Mouse (Mus musculus): ENCODE measurements at regions not wholly inside any gene's neighbourhood (a gene's known extent, or its start where the extent isn't known, plus 50 kb on each side); places are given as distances from the start of the nearest gene placed in this dataset.

GRCm38 (mm10) chr3:41194311-41195112 is 111.7 kb upstream of the Pgrmc2 start:
- Histone ChIP-seq H3K36me3 (no peaks in the 10 kb centered on the region), H3K4me1 (peaks cover 9% of the 10 kb centered on the region), H3K27ac (no peak overlapping the region), H3K4me3 (no peak overlapping the region), H3K9ac (no peak overlapping the region), H3K9me3 (no peaks in the 10 kb centered on the region), H3K27me3 (replicated peaks) (no peaks in the 10 kb centered on the region), H3K4me2 (replicated peaks) (no peak overlapping the region)
- ATAC-seq (ENCODE audit: low FRiP score, low read depth) = peak; percentile 25; the same call in 1 of the 2 replicates
- WGBS = 66% methylated on average over 9 of the region's 9 CpGs

- Histone ChIP-seq H3K27me3 (replicated peaks) (no peaks in the 10 kb centered on the region), H3K4me3 (no peak overlapping the region), H3K27ac (no peak overlapping the region), H3K4me1 (peaks cover 6% of the 10 kb centered on the region; the same call in 1 of the 2 replicates), H3K36me3 (no peaks in the 10 kb centered on the region), H3K4me2 (replicated peaks) (no peak overlapping the region), H3K9me3 (no peaks in the 10 kb centered on the region), H3K9ac (no peak overlapping the region)
- ATAC-seq (ENCODE audit: low FRiP score, low read depth) = no peak
- 87% methylated on average over 10 of the region's 10 CpGs for WGBS
Observed at GRCm38 (mm10) chr3:41185305-41186097, 102.7 kb upstream of the Pgrmc2 start.

- WGBS = 46% methylated on average over 7 of the region's 7 CpGs
Observed at GRCm38 (mm10) chr3:41184375-41184774, 101.5 kb upstream of the Pgrmc2 start.

GRCm38 (mm10) chr3:41182900-41183595 is 100.2 kb upstream of the Pgrmc2 start:
- Histone ChIP-seq H3K4me1 (peaks cover 6% of the 10 kb centered on the region; the same call in 1 of the 2 replicates), H3K27me3 (replicated peaks) (no peaks in the 10 kb centered on the region), H3K27ac (no peak overlapping the region), H3K9me3 (no peaks in the 10 kb centered on the region), H3K4me2 (replicated peaks) (no peak overlapping the region), H3K36me3 (no peaks in the 10 kb centered on the region), H3K9ac (no peak overlapping the region), H3K4me3 (no peak overlapping the region)
- 75% methylated on average over 10 of the region's 10 CpGs for WGBS
- ATAC-seq (ENCODE audit: low FRiP score, low read depth) = peak; percentile 51

More at GRCm38 (mm10) chr3:41184375-41184774, 101.5 kb upstream of the Pgrmc2 start:
- H3K4me2 ChIP-seq (replicated peaks) = no peak overlapping the region
- H3K27me3 ChIP-seq (replicated peaks) = no peaks in the 10 kb centered on the region
- no peak overlapping the region for H3K27ac ChIP-seq
- H3K9ac ChIP-seq = no peak overlapping the region
- no peaks in the 10 kb centered on the region for H3K9me3 ChIP-seq
- no peaks in the 10 kb centered on the region for H3K36me3 ChIP-seq
- ATAC-seq (ENCODE audit: low FRiP score, low read depth) = no peak
- H3K4me1 ChIP-seq = peaks cover 6% of the 10 kb centered on the region; the same call in 1 of the 2 replicates
- no peak overlapping the region for H3K4me3 ChIP-seq

- no peak overlapping the region for H3K4me3 ChIP-seq
- H3K36me3 ChIP-seq = no peaks in the 10 kb centered on the region
- no peaks in the 10 kb centered on the region for H3K9me3 ChIP-seq
- no peaks in the 10 kb centered on the region for H3K27me3 ChIP-seq (replicated peaks)
- peaks cover 6% of the 10 kb centered on the region; the same call in 1 of the 2 replicates for H3K4me1 ChIP-seq
- no peak overlapping the region for H3K27ac ChIP-seq
- WGBS = 56% methylated on average over 15 of the region's 15 CpGs
- no peak overlapping the region for H3K9ac ChIP-seq
- H3K4me2 ChIP-seq (replicated peaks) = 0 out of 2 replicates have a peak overlapping the region, but pooled peaks have one; percentile 12
- ATAC-seq (ENCODE audit: low FRiP score, low read depth) = peak; percentile 85
Observed at GRCm38 (mm10) chr3:41182036-41182899, 99.4 kb upstream of the Pgrmc2 start.

- Histone ChIP-seq H3K9me3 (no peaks in the 10 kb centered on the region), H3K36me3 (no peaks in the 10 kb centered on the region), H3K4me2 (replicated peaks) (no peak overlapping the region), H3K27me3 (replicated peaks) (no peaks in the 10 kb centered on the region), H3K4me3 (no peak overlapping the region), H3K27ac (no peak overlapping the region), H3K4me1 (peaks cover 6% of the 10 kb centered on the region; the same call in 1 of the 2 replicates), H3K9ac (no peak overlapping the region)
- ATAC-seq (ENCODE audit: low FRiP score, low read depth) = no peak
- 92% methylated on average over 11 of the region's 11 CpGs for WGBS
Observed at GRCm38 (mm10) chr3:41181438-41181837, 98.6 kb upstream of the Pgrmc2 start.

- ATAC-seq (ENCODE audit: low FRiP score, low read depth) = no peak
- H3K9ac ChIP-seq = no peak overlapping the region
- no peaks in the 10 kb centered on the region for H3K27me3 ChIP-seq (replicated peaks)
- H3K27ac ChIP-seq = no peak overlapping the region
- no peak overlapping the region for H3K4me2 ChIP-seq (replicated peaks)
- no peak overlapping the region for H3K4me3 ChIP-seq
- peaks cover 6% of the 10 kb centered on the region; the same call in 1 of the 2 replicates for H3K4me1 ChIP-seq
- H3K36me3 ChIP-seq = no peaks in the 10 kb centered on the region
- H3K9me3 ChIP-seq = no peaks in the 10 kb centered on the region
- WGBS = 87% methylated on average over 7 of the region's 7 CpGs
Observed at GRCm38 (mm10) chr3:41180911-41181310, 98.1 kb upstream of the Pgrmc2 start.

- Histone ChIP-seq H3K9ac (no peak overlapping the region), H3K9me3 (no peaks in the 10 kb centered on the region), H3K27ac (no peak overlapping the region), H3K27me3 (replicated peaks) (no peaks in the 10 kb centered on the region), H3K4me1 (peaks cover 6% of the 10 kb centered on the region; the same call in 1 of the 2 replicates), H3K4me3 (no peak overlapping the region), H3K4me2 (replicated peaks) (no peak overlapping the region), H3K36me3 (no peaks in the 10 kb centered on the region)
- ATAC-seq (ENCODE audit: low FRiP score, low read depth) = no peak
- 78% methylated on average over 4 of the region's 4 CpGs for WGBS
Observed at GRCm38 (mm10) chr3:41179037-41179880, 96.4 kb upstream of the Pgrmc2 start.

- H3K36me3 ChIP-seq = no peaks in the 10 kb centered on the region
- no peaks in the 10 kb centered on the region for H3K9me3 ChIP-seq
- no peaks in the 10 kb centered on the region for H3K27me3 ChIP-seq (replicated peaks)
- ATAC-seq (ENCODE audit: low FRiP score, low read depth) = no peak
- H3K27ac ChIP-seq = no peak overlapping the region
- H3K9ac ChIP-seq = no peak overlapping the region
- no peaks in the 10 kb centered on the region for H3K4me1 ChIP-seq
- H3K4me2 ChIP-seq (replicated peaks) = no peak overlapping the region
- H3K4me3 ChIP-seq = no peak overlapping the region
Observed at GRCm38 (mm10) chr3:41177124-41177523, 94.3 kb upstream of the Pgrmc2 start.

- Histone ChIP-seq H3K27me3 (replicated peaks) (no peaks in the 10 kb centered on the region), H3K4me3 (no peak overlapping the region), H3K27ac (no peak overlapping the region), H3K4me1 (no peaks in the 10 kb centered on the region), H3K4me2 (replicated peaks) (no peak overlapping the region), H3K9me3 (no peaks in the 10 kb centered on the region), H3K9ac (no peak overlapping the region), H3K36me3 (no peaks in the 10 kb centered on the region)
- ATAC-seq (ENCODE audit: low FRiP score, low read depth) = no peak
- WGBS = 91% methylated on average over 3 of the region's 3 CpGs
Observed at GRCm38 (mm10) chr3:41175356-41175755, 92.5 kb upstream of the Pgrmc2 start.

GRCm38 (mm10) chr3:41173561-41173960 is 90.7 kb upstream of the Pgrmc2 start:
- Histone ChIP-seq H3K36me3 (no peaks in the 10 kb centered on the region), H3K4me2 (replicated peaks) (no peak overlapping the region), H3K9ac (no peak overlapping the region), H3K4me1 (no peaks in the 10 kb centered on the region), H3K27ac (no peak overlapping the region), H3K9me3 (no peaks in the 10 kb centered on the region), H3K4me3 (no peak overlapping the region), H3K27me3 (replicated peaks) (no peaks in the 10 kb centered on the region)
- WGBS = 39% methylated on average over 6 of the region's 6 CpGs
- ATAC-seq (ENCODE audit: low FRiP score, low read depth) = no peak
